Mouse (Mus musculus): ENCODE measurements at regions not wholly inside any gene's neighbourhood (a gene's known extent, or its start where the extent isn't known, plus 50 kb on each side); places are given as distances from the start of the nearest gene placed in this dataset.

DNA sequence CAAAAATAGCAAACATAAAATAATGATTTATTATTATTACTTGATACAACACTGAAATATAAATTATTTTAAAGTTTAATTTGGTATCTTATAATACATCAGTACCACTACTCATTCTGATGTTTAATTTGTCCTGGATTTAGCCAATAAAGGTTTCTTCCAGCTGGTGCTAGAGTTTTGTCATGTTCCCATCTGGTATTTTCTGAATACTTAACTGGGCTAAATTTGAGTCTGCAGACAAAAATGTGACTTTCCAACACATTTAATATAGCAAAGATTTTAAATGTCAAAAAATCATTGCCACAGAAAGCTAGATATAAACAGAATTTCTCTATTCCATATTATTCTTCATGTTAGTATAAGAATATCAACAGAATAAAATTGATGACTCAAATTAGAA, 642.1 kb upstream of the Cdh12 start:
- TF ChIP-seq ZC3H11A (IDR thresholded peaks at IDR 0.05; ENCODE audit: borderline replicate concordance, low read depth, low read length) (no peak), CHD2 (IDR thresholded peaks at IDR 0.05; ENCODE audit: low read depth, low read length) (no peak)

Data from ES-E14 (cell line).